Mouse (Mus musculus): Measurements from ENCODE around the gene Tas2r137.
A peak's percentile ranks its signal among the peaks of the same experiment; 100 is the strongest.

Gene Tas2r137

DNA sequence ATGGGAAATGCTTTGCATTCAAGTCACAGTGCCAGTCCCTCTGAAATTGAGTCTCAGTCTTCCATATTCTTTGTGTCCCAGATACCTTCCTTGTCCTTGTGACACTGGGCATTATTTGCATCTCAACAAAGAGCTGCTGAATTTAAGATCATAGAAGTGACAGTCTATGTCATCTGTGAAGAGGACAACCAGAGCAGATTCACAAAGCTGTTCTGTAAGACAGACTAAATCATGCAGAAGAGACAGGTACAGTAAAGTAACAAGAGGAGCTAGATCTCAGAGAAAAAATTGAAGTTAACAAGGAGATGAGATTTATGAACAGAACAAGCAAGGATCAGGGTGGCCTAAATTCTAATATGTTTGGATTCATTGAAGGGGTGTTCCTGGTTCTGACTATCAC is at the start of gene Tas2r137:
Tas2r137 (plus strand) TSS at position 301 of the 400 bp plus-strand sequence.
- no peak for DNase-seq (ENCODE audit: low spot score)

DNA sequence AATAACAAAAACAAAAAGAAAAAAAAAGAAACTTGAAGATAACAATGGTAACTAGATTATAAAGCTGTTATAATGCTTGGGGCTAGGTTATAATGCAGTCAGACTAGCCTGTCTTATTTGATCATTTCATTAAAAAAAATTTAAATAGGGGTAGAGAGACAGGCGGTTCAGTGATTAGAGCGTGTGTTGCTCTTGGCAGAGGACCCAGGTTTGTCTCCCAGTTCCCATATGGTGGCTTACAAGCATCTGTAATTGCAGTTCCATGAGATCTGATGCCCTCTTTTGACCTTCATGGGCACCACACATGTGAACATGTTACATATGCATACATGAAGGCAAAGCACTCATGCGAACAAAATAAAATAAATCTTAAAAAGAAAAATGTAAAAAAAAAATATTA is 49.8 kb upstream of the Tas2r137 start:
- DNase-seq (ENCODE audit: low spot score), result no peak

DNA sequence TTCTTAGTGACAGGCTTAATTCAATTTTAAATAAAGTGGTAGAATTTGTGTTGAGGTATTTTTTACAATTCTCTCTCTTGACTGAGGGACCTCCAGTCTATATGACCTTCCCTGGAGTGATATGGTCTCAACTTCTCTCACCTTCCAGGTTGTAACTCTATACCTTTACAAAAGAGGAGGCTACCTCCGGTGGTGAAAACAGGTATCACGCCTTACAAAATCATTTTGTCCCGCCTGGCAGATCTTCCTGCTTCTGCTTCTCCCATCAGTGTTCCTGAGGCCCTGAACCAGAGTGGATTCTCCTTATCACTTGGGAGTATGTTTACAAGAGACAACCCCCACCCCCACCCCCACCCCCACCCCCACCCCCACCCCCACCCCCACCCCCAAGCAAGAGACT is 49.3 kb upstream of the Tas2r137 start:
- DNase-seq (ENCODE audit: low spot score), result no peak

DNA sequence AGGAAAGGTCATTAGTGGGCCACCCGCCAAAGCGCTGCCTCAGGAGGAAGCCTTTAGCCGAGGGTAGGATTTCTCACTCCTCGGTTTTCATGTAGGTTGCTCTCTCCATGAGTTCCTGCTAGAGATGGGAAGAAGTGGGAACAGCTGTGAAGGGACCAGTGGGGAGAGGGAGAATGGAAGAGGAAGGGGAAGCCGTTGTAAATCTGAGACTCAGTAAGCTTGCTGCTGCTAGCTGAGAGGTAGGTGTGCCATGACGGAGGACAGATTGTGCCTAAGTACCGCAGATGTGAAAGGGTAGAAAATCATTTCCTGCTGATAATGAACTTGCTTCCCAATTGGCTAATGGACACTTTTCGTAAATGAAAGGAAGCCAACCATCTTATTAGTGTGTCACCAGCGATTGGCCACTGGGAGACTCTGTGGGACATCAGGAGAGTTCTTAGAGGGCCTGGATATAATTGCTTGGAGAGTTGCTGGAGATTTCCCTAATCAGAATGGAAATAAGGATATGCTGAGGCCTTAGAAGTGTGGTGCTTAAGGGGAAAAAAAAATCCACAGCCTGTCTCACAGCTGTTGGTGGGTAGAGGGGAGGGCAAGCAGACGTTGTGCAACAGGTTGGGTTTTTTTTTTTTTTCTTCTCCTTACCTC is 47.6 kb upstream of the Tas2r137 start:
- DNase-seq (ENCODE audit: low spot score), result no peak

DNA sequence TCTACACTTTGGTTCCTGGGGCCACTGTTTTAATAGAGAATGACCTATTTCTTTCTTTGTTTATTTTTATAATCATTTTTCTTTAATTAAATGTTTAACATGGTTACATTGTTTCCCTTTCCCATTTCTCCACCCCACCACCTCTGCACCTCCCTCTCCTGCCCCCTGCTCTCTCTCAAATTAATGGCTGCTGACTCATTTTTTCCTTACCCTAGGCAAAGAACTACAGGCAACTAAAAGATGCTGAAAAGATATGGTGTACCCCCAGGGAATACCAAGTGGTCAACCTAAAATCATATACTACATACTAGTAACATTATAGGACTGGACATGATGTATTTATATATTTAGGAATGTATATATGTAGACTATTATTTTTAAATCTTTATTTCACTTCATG is 42.4 kb upstream of the Tas2r137 start:
- no peak for DNase-seq (ENCODE audit: low spot score)

DNA sequence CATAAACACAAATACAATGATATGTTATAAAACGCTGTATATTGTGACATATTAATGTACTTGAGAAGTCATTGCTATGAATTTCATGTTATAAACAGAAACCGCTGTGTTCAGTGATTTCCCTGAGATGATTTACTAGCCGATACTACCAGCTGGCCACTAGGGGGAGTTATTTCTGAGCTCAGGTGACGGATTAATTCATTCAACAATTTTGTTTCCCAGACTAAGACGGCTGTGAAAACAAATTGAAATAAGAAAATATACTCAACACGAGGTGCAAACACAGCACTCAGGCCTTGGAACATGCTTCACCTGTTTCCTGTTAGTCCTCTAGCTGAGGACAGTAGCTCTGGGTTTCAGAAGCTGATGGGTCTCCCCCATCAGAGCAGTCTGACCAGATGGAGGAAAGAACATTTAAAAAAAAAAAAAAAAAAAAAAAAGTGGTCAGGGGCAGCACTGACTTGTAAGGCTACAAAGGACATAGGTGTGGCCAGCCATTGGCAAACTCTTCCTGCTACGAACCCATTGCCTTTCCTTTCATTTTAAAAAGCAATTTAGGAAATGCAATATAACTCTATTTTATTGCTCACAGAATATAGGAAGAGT is 36.5 kb upstream of the Tas2r137 start:
- no peak for DNase-seq (ENCODE audit: low spot score)

DNA sequence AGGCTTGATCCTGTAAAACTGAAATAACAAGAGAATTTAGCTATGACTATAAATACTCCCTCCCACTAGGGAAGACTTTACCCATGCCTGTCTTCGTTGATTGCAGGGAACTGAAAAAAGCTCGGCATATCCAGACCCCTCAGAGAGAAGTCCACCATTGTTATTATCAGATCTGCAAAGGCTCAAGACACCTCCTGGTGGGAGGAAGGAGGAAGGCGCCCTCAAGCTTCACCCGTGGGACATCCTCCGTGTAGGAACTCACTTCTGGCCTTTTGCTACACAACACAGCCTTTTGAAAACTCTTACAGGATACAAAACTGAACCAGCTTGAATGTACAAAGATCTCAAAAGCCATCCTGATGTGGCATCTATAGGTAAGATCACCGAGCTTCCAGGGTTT is 25.3 kb upstream of the Tas2r137 start:
- no peak for DNase-seq (ENCODE audit: low spot score)

DNA sequence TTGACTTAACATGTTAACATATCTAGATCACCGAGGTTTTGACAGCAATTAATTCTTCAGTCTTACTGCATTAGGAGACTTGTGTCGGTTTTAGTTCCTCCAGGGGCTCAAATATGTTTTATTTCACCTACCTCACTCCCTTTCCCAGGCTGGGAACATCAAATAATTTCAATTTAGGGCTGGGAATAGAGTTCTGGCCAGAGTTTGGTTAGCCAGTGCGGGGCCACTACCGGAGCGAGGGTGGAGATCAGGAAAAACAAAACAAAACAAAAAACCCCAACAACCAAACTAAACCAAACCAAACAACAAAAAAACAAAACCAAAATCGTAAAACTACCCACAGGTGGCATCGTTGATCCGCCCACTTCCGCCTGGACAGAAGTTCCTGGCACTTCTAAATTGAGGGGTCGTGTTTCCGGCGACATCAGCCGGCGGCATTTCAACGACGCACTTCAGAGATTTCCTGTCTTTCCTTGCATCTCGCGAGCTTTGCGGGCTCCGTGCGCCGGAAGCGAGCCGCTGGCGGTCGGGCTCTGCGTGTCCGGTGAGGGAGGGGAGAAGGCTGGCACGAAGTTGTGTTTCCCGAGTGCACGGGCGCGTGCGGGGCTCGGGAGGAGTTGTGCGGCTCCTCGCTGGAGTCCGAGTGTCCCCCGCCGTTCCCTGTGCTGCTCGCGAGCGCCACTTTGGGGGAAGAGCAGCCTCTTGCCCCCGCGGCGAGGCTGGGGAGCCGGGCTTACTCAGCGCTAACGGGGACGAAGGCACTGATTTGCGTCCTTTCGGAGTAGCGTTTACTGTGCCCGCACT is 19.9 kb upstream of the Tas2r137 start, which contains the start of gene Ssbp1:
Ssbp1 (plus strand) TSS at position 437 of the 804 bp plus-strand sequence.
- DNase-seq (ENCODE audit: low spot score), result peak; percentile 91

DNA sequence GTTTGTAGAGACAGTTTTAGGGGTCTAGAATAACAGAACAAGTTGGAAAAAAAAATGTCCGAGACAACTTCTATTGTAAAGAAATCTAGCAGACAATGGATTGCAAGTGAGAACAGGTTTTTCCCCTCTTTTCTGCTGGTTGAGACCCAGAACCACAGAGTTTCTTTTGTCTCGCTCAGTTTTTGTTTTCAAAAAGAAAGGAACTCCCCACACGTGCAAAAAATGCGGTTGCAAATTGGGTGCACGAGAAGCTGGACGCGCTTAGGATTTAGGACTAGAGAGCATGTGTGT is 19.4 kb upstream of the Tas2r137 start:
- DNase-seq (ENCODE audit: low spot score), result no peak

DNA sequence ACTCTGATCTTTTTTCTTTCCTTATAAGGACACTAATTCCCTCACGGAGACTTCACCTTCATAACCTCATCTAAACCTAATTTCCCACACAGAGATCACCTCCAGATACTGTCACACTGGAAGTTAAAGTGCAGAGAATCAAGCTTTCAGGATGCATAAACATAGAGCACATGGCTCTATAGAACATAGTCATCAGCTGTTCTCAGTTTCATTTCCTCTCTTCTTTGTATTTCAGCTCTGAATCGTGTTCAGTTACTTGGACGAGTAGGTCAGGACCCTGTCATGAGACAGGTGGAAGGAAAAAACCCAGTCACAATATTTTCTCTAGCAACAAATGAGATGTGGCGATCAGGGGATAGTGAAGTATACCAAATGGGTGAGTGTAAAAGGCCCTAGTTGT is 14.9 kb upstream of the Tas2r137 start:
- DNase-seq (ENCODE audit: low spot score), result no peak

DNA sequence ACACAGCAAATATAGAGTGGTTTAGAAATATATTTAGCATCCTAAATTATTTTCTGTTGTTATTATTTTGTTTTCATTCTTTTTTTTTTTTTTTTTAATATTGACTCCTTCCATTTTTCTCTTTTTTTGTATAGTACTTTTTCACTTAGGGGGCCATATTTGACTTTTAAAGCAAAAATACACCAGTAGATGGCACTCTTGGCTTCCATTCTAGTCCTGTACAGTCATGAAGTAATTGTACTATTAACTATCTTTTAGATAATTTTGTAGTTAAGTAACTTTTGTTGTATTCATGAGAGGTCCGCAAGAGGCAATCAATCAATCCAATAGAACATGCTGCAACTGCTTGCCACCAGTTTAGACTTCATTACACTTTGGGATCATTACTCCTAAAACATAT is 11.3 kb upstream of the Tas2r137 start:
- no peak for DNase-seq (ENCODE audit: low spot score)

DNA sequence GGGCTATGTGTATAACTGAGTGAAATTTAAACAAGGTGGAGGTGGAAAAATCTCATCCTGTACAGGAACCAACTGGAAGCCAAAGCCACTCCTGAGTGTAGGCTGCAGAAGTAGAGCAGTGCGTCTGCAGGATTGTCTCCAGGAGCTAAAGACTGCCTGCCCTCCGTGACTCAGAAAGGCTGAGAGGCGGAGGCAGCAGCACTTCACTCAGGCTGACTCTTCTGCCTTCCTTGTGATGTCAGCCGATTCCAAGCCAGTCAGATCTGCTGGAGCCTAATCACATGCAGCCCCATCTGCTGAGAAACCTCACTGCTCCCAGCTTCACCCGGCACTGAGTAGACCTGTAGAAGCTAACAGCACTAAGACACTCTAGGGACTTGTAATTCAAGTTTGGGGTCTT is 8.7 kb upstream of the Tas2r137 start:
- no peak for DNase-seq (ENCODE audit: low spot score)

DNA sequence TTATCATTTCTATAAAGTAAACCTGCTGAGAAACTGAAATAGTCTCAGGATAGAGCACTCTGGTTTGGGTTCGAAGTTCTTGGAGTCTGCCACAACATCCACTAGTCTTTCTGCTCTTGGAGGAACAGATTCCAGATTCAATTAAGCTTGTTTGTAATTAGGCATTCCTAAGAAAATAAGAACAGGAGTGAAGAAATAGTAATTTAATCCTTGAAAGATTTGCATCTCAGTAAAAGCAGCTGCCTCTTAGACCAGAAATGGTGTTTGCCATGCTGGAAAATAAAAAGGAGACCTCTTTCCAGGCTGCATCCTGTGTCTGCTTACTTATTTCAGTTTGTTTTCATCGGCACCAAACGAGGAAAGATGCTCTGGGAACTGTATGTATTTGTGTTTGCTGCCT is 2.2 kb downstream of the Tas2r137 start, which contains the start of gene Tas2r108:
Tas2r108 (plus strand) TSS at position 301 of the 400 bp plus-strand sequence.
- DNase-seq (ENCODE audit: low spot score), result no peak

DNA sequence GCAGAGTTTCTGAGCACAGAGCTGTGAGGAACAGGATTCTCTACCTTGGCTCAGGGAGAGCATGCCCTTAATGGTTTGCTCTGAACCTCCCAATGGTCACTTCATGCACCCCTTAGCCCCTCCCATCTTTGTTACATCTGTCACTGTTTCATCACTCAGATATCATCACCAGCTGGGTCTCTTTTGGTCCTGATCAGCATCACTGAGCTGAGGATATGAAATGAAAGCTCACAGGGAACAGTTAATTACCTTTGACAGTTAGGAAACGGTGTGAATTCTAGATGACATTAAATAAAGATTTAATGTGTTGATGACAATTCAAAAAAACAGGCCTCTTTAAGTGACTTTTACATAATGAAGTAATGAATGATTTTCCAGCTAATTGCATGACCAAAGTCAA is 28.4 kb downstream of the Tas2r137 start, which contains the start of gene Prss37:
Prss37 (minus strand) TSS at position 101 of the 400 bp plus-strand sequence.
- DNase-seq (ENCODE audit: low spot score), result no peak
